Mouse (Mus musculus): ENCODE data around the gene Ankrd12.
"Not testable (repeated sequence)": the region's sequence is repeated elsewhere in the genome, so short reads cannot be mapped to it uniquely, and the experiment has no call there.

The Ankrd12 gene

GRCm38 (mm10) chr17:66077437-66077850 is 555 bp upstream of the Ankrd12 start:
- DNase-seq: no peak

GRCm38 (mm10) chr17:66076174-66076927 is 538 bp downstream of the Ankrd12 start:
- DNase-seq: peak; percentile 64

GRCm38 (mm10) chr17:66075827-66076173 is 1.1 kb downstream of the Ankrd12 start:
- no peak for DNase-seq

- no peak for DNase-seq
These were observed 2.9 kb downstream of the Ankrd12 start for GRCm38 (mm10) chr17:66073971-66074370.

- not testable (repeated sequence) for DNase-seq
These were observed 7.9 kb downstream of the Ankrd12 start for GRCm38 (mm10) chr17:66069036-66069435.

- DNase-seq: no peak
These were observed 11.8 kb downstream of the Ankrd12 start for GRCm38 (mm10) chr17:66065115-66065514.

- DNase-seq: no peak
These were observed 15.5 kb downstream of the Ankrd12 start for GRCm38 (mm10) chr17:66061241-66061938.

- no peak for DNase-seq
These were observed 18.7 kb downstream of the Ankrd12 start for GRCm38 (mm10) chr17:66058160-66058559.

GRCm38 (mm10) chr17:66057145-66057544 is 19.7 kb downstream of the Ankrd12 start:
- DNase-seq: no peak

GRCm38 (mm10) chr17:66053349-66053748 is 23.5 kb downstream of the Ankrd12 start:
- DNase-seq: no peak

GRCm38 (mm10) chr17:66048795-66049194 is 28.1 kb downstream of the Ankrd12 start:
- DNase-seq: no peak

GRCm38 (mm10) chr17:66048199-66048598 is 28.7 kb downstream of the Ankrd12 start:
- DNase-seq: no peak

- DNase-seq: not testable (repeated sequence)
These were observed 33.2 kb downstream of the Ankrd12 start for GRCm38 (mm10) chr17:66043679-66044078.

- DNase-seq: no peak
These were observed 35.9 kb downstream of the Ankrd12 start for GRCm38 (mm10) chr17:66041020-66041419.

- DNase-seq: no peak
These were observed 43.6 kb downstream of the Ankrd12 start for GRCm38 (mm10) chr17:66033239-66033638.

- DNase-seq: no peak
These were observed 44.9 kb downstream of the Ankrd12 start for GRCm38 (mm10) chr17:66031991-66032390.

GRCm38 (mm10) chr17:66024211-66024610 is 52.7 kb downstream of the Ankrd12 start:
- DNase-seq: no peak

GRCm38 (mm10) chr17:66011790-66012189 is 65.1 kb downstream of the Ankrd12 start:
- DNase-seq: no peak

GRCm38 (mm10) chr17:66007892-66008291 is 69.0 kb downstream of the Ankrd12 start:
- peak; percentile 67 for DNase-seq

GRCm38 (mm10) chr17:66007473-66007872 is 69.4 kb downstream of the Ankrd12 start:
- DNase-seq: no peak

GRCm38 (mm10) chr17:65988151-65988820 is 88.6 kb downstream of the Ankrd12 start:
- DNase-seq: no peak

- not testable (repeated sequence) for DNase-seq
These were observed 100.2 kb downstream of the Ankrd12 start for GRCm38 (mm10) chr17:65976720-65977119.

- no peak for DNase-seq
These were observed 109.1 kb downstream of the Ankrd12 start for GRCm38 (mm10) chr17:65967751-65968150.

- DNase-seq: no peak
These were observed 114.6 kb downstream of the Ankrd12 start for GRCm38 (mm10) chr17:65962263-65962662.

Measured in cerebellum, adult 11 months (tissue).